ENCODE assay signal across 16 mouse cellular contexts in genomic region chr11:88495018-88495417, GRCm38 (mm10).
"Had no signal": no experiment of that assay in that cellular context is flagged by ENCODE, and none has a peak within 500 bp of the region (broad histone marks: within the 10 kb centered on the region; RNA-seq: fewer than 3 reads in every experiment).

No protein-coding gene starts in this region.

- H3K27me3 ChIP-seq: kidney, embryonic 15.5 days; liver, embryonic 13.5 days; megakaryocyte, embryonic 14.5 days had no signal

- ATAC-seq: lung, postnatal 0 days had no signal

- H3K36me3 ChIP-seq: liver, embryonic 13.5 days had no signal

- H3K9ac ChIP-seq: kidney, embryonic 15.5 days; liver, embryonic 13.5 days had no signal

- DNase-seq: kidney, adult 11 months; kidney, adult 8-10 months; kidney, postnatal 25 days; layer of hippocampus, adult 9-11 months; liver, embryonic 13.5 days; lung, adult 2 months; lung, postnatal 36 days; midbrain, embryonic 14.5 days; thymus, adult 2 months; thymus, postnatal 14 days; thymus, postnatal 4 days had no signal

- H3K9me3 ChIP-seq: kidney, embryonic 15.5 days; liver, embryonic 13.5 days; megakaryocyte, embryonic 14.5 days had no signal

- H3K27ac ChIP-seq: kidney, embryonic 15.5 days; layer of hippocampus, adult 2 months; left cerebral cortex, adult 2 months; liver, embryonic 13.5 days had no signal

- H3K4me3 ChIP-seq: kidney, embryonic 15.5 days; layer of hippocampus, adult 2 months; left cerebral cortex, adult 2 months; liver, embryonic 13.5 days; megakaryocyte, embryonic 14.5 days had no signal

- H3K4me2 ChIP-seq: kidney, embryonic 15.5 days; liver, embryonic 13.5 days had no signal
